Mouse (Mus musculus) megakaryocyte progenitor cell, adult 5-6 weeks (primary cell): ENCODE data around the gene Kcnq1. TPM values are rescaled to one million over a fixed set of nuclear protein-coding genes. Genes with fewer than 3 reads are reported as not detected.

Experiments
- ATAC-seq: replicated peaks from 2 replicates; pipeline ENCODE4 v1.8.0; 2016; ENCODE audit warnings: mild to moderate bottlenecking, moderate TSS enrichment, inconsistent platforms; ENCODE audit not compliant: poor library complexity
- total RNA-seq, 2 experiments: library from RNA; stranded (forward) in 1 of 2; stranded (reverse) in 1 of 2; fragments of 157-497, 149-512 nt in 1 of 2; fragments of 200-1000 nt in 1 of 2; gene quantifications; 2 replicates each; pipeline versions ENCODE4 v1.2.3 to v1.2.4; 2015 to 2017

Gene Kcnq1
- total RNA-seq, 2 experiments from 2014 or later, result not detected

DNA sequence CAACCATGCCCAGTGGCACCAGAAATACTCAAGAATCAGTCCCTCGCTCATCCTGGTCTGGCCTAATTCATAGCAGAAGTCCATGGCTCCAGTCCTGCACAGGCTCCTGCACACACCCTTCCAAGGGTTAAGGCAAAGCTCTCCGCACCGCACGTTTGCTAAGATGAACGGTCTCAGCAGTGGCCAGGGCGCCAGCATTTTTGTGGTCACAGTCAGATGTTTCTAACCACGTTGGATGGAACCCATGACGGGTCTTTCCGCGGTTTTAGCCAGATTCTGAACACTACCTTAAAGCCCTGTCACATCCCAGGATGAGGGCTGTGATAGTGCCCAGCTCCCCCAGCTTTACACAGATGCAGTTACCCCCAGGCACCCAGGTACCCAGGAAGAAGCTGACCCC lies 293.6 kb downstream of the Kcnq1 start:
- ATAC-seq, result no peak

DNA sequence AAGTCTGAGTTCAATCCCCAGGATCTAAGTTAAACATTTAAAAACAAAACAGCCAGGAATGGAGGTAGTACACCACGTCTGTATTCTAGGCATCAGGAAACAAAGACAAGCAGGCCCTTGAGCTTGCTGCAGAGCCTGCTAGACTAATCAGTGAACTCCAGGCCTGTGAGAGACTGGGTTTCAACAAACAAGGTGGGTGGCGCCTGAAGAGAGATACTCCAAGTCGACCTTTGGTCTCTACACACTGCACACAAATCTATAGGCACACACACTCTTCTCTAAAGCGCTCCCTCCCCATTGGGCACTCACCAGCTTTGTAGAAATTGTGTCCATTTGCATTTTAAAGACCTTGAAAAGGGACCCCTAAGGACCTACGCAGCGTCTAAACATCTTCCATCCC lies 294.4 kb downstream of the Kcnq1 start:
- no peak for ATAC-seq

DNA sequence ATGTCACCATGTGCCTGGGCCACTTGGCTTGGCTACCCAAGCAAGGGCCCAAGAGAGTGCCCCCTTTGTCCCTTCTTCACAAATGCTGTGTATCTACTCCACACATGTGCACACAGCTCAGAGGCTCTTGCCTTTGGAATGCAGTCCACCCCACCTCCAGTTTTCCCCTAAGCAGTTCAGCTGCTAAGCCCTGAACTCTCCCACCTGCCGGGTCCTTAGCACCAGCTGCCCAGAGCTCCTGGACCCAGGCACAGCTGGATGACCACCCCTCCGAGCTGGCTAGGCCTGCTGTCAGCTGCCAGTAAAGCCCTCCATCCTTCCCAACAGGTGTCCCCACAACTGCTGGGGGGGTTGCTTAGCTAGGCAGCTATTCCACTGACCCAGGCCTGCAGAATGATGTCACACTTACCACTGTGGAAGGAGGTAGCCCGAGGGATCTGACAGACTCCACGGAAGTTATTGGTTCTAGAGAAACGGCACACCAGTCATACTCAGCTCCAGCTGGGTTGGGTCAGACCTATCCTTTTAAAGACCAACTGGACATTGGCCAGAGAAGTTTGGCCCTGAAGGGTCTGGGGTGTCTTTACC lies 295.4 kb downstream of the Kcnq1 start:
- no peak for ATAC-seq

GRCm38 (mm10) chr7:143404296-143404695 lies 298.1 kb downstream of the Kcnq1 start:
- no peak for ATAC-seq

DNA sequence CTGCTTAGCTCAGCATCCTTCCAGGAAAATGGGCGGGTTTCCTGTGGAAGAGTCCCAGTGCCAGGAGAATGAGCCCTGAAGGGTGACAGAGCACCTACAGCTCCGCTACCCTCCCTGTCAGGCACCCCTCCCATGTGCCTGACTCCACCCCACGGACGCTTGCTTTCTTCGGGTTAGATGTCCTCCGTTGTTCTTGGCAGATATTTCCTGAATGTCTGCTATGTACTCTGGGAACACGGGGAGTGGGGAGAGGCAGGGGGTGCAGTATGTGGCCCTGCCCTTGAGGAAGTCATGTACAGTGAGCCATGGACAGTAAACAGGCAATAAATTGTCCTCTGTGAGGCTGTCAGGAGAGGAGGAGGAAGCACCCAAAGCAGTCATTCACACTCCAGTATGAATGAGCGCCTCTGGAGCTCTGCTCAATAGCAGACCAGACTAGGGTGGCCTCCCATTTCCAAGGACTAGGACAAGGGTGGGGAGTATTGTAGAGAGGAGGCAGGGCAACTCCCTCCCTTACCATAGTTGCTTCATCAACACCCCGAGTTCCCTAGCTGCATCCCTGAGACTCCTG lies 301.9 kb downstream of the Kcnq1 start:
- no peak for ATAC-seq

- no peak for ATAC-seq
Observed at GRCm38 (mm10) chr7:143408615-143409021, 302.5 kb downstream of the Kcnq1 start.

GRCm38 (mm10) chr7:143412606-143413005 lies 306.4 kb downstream of the Kcnq1 start:
- no peak for ATAC-seq

DNA sequence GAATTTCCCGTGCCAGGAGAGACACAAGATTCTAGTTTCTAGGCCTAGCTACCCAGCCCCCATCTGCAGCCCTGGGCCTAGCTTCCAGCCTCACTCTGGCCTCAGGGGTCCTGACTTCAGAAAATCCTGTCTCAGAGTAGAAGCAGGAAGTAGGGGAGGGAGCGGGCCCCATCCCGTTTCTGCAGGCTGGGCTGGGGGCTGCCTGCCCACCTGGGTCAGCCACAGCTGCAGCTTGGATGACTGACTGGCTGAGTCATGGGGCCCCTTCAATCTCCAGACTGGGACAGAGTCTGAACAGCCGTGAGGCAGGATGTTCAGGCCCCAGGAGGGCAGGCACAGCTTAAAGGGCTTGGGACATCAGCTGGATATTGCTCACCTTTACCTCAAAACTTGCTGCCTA lies 308.9 kb downstream of the Kcnq1 start:
- no peak for ATAC-seq

GRCm38 (mm10) chr7:143416406-143416805 lies 310.2 kb downstream of the Kcnq1 start:
- no peak for ATAC-seq

DNA sequence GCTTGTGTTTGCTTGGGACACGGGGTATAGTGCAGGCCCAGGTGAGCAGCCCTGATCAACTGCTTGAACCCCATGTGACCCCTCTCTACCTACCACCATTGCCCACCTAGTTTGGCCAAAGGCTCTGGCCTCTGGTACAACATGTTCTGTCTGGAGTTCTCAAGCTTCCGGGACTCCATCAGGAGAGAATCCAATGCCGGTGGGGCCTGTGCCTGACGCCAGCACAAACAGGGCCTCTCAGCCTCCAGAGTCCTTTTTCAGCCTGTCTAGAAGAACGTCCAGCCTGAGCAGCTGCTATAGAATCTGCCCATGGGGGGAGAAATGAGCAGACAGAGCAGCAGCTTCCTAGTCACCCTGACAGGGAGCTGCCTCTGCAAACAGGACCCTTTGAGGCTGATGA lies 311.7 kb downstream of the Kcnq1 start:
- no peak for ATAC-seq

DNA sequence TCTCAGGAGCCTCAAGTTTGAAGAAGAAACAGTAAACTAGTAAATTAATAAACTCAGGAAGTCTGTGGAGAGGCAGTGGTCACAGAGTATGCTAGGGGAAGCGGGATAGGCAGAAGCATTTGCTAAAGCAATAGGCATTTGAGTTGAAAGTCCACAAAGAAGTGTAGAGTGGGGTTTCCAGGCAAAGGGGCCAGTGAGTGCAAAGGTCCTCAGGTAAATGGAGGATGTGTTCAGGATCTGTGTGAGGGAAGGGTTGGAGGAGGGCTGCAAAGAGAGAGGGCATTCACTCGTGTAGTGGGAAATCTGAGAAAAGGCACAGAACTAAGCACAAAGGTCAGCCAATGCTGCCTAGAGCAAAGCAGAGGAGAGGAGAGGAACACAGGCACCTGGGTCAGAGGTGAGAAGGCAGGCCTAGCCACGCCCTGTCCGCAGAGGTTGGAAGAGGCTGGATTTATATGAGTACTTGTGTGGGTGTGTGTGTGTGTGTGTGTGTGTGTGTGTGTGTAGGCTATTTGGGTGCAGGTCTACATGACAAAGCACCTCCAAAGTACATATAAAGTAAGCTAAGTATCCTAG lies 313.5 kb downstream of the Kcnq1 start:
- no peak for ATAC-seq

GRCm38 (mm10) chr7:143428142-143428813 lies 322.1 kb downstream of the Kcnq1 start:
- no peak for ATAC-seq

GRCm38 (mm10) chr7:143428814-143429499 lies 322.8 kb downstream of the Kcnq1 start:
- no peak for ATAC-seq

- ATAC-seq, result no peak
Observed at GRCm38 (mm10) chr7:143432631-143433030, 326.5 kb downstream of the Kcnq1 start.

- no peak for ATAC-seq
Observed at GRCm38 (mm10) chr7:143433331-143433730, 327.2 kb downstream of the Kcnq1 start.

DNA sequence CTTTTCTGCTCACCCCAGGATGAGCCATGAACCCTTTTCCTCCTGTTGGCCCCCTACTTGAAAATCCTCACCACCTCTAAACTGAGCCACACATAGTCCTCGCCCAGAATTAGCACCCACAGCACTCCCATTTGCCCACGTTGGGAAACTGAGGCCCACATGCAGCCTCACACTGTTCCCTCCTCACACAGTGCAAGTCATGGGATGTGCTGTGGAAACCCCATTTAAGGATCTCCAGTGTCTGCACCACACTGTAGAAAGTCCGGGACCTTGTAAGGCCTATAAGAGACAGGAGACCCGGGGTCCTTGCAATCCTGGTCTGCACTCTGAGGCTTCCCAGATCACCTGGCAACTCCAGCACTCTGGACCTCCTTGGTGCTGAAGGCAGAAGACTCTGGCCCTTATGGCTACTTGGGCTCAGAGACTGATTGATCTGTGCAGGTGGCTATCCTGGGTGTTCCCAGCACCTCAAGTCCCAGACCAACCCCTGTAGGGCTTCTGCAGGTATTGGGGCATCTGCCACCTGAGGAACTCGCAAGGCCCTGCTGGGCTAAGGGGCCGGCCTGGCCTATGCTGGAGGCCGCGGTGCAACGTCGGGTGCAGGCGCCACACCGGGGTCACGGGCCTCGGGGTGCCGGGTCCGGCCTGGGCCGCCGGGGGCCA lies 331.2 kb downstream of the Kcnq1 start:
- 0 out of 2 replicates have a peak, but pooled peaks have one; percentile 14 for ATAC-seq

GRCm38 (mm10) chr7:143437894-143438581 lies 331.9 kb downstream of the Kcnq1 start:
- no peak for ATAC-seq

GRCm38 (mm10) chr7:143438965-143439364 lies 332.8 kb downstream of the Kcnq1 start:
- no peak for ATAC-seq

DNA sequence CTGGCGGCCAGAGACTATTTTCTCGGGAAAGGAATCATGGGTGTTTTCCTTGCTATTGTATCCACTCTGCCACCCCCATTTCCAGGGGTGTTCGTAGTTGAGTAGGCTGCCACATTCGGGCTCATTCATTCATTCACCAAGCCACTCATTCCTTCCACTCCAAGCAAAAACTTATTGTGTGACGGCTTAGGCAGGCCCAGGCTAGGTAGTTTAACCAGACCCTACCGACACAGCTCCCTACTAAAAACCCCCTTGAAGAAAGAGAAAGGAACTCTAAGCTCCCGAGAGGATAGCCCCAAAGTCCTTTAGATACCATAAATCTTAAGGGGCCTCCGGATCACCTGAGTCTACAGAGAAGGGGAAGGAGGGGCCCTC lies 338.4 kb downstream of the Kcnq1 start:
- no peak for ATAC-seq

DNA sequence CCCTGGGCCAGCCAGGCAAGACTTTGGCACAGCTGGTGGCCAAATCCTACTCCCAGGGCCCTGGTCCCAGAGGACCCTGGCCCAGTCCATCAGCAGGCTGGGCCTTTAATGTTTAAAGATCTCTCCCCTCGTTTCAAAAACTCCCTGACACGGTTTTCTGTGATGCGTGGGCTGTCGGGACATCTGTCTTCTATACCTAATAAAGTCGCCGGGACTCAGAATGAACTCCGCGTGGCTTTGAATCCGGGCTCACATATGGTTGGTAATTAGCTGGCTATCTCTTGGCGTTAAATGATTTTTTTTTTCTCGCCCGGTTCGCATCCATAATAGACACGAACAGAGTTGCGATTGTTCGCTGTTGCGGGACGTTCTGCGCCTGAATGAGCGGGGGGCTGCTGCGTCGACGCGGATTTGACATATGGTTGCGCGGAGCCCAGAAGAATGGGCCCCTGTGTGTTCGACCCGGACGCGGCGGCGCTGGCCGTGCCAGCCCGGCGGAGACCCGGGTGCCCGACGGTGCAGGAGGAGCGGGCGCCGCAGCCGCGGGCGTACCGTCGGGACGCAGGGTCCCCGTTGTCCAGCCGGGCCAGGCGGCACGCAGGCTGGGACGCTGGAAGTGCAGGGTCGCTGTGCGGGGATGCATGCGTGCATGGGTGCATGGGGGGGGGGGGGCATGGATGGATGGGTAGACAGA lies 338.9 kb downstream of the Kcnq1 start:
- ATAC-seq, result no peak
